Mouse (Mus musculus) lung, adult 18-20 months (tissue): ENCODE results near the gene Ccm2.

Source experiments
- DNase-seq, 2 experiments: peaks; one replicate each; pipeline ENCODE4 v3.0.0; 2022; ENCODE audit warnings: mixed read lengths in 2 of 2

Gene Ccm2

GRCm38 (mm10) chr11:6605491-6606399, 59.1 kb downstream of the Ccm2 start, which contains the start of gene Nacad:
TSS of gene Nacad (minus strand) at chr11:6606053.
- no peak for DNase-seq

GRCm38 (mm10) chr11:6615250-6616205, 68.8 kb downstream of the Ccm2 start:
- DNase-seq, result no peak

- no peak for DNase-seq
Measured at GRCm38 (mm10) chr11:6623704-6624103, 77.0 kb downstream of the Ccm2 start.

- DNase-seq, result no peak
Measured at GRCm38 (mm10) chr11:6624619-6625382, 78.1 kb downstream of the Ccm2 start.

- peak; percentile 91 to 92 for DNase-seq
Measured at GRCm38 (mm10) chr11:6625478-6626387, 79.0 kb downstream of the Ccm2 start, which contains the start of gene Tbrg4. TSS of gene Tbrg4 (minus strand) at chr11:6626067.

- DNase-seq, result no peak
Measured at GRCm38 (mm10) chr11:6626388-6626772, 79.7 kb downstream of the Ccm2 start.

- no peak for DNase-seq
Measured at GRCm38 (mm10) chr11:6627731-6628130, 81.0 kb downstream of the Ccm2 start.

- peak; percentile 36 to 49 for DNase-seq
Measured at GRCm38 (mm10) chr11:6628568-6628967, 81.9 kb downstream of the Ccm2 start.

- peak in 1 of 2 experiments; percentile 42 for DNase-seq
Measured at GRCm38 (mm10) chr11:6629655-6630054, 83.0 kb downstream of the Ccm2 start.

GRCm38 (mm10) chr11:6636150-6636549, 89.5 kb downstream of the Ccm2 start:
- DNase-seq, result no peak

GRCm38 (mm10) chr11:6638537-6638936, 91.8 kb downstream of the Ccm2 start, which contains the start of gene Wap:
TSS of gene Wap (minus strand) at chr11:6638637.
- no peak for DNase-seq

GRCm38 (mm10) chr11:6639072-6639471, 92.4 kb downstream of the Ccm2 start:
- peak in 1 of 2 experiments; percentile 17 for DNase-seq

- DNase-seq, result no peak
Measured at GRCm38 (mm10) chr11:6644566-6644965, 97.9 kb downstream of the Ccm2 start.
